Mouse (Mus musculus): ENCODE measurements around the gene Terb1.

Terb1 gene

GRCm38 (mm10) chr8:104448796-104449195 lies 60.9 kb downstream of the Terb1 start:
- no peak for DNase-seq (ENCODE audit: extremely low spot score)

- no peak for DNase-seq (ENCODE audit: extremely low spot score)
These were observed 63.7 kb downstream of the Terb1 start for GRCm38 (mm10) chr8:104446016-104446415.

GRCm38 (mm10) chr8:104445248-104445647 lies 64.5 kb downstream of the Terb1 start:
- no peak for DNase-seq (ENCODE audit: extremely low spot score)

- DNase-seq (ENCODE audit: extremely low spot score): no peak
These were observed 66.5 kb downstream of the Terb1 start for GRCm38 (mm10) chr8:104443125-104443679.

GRCm38 (mm10) chr8:104442299-104443124 lies 67.2 kb downstream of the Terb1 start, which contains the start of gene Dync1li2:
TSS of gene Dync1li2 (minus strand) at chr8:104443047.
- peak; percentile 94 for DNase-seq (ENCODE audit: extremely low spot score)

- no peak for DNase-seq (ENCODE audit: extremely low spot score)
These were observed 68.1 kb downstream of the Terb1 start for GRCm38 (mm10) chr8:104441613-104442012.

GRCm38 (mm10) chr8:104439461-104439860 lies 70.2 kb downstream of the Terb1 start:
- no peak for DNase-seq (ENCODE audit: extremely low spot score)

- DNase-seq (ENCODE audit: extremely low spot score): no peak
These were observed 72.1 kb downstream of the Terb1 start for GRCm38 (mm10) chr8:104437494-104438135.

- DNase-seq (ENCODE audit: extremely low spot score): no peak
These were observed 73.1 kb downstream of the Terb1 start for GRCm38 (mm10) chr8:104436591-104436990.

- no peak for DNase-seq (ENCODE audit: extremely low spot score)
These were observed 73.7 kb downstream of the Terb1 start for GRCm38 (mm10) chr8:104436038-104436437.

GRCm38 (mm10) chr8:104434826-104435354 lies 74.8 kb downstream of the Terb1 start:
- no peak for DNase-seq (ENCODE audit: extremely low spot score)

- no peak for DNase-seq (ENCODE audit: extremely low spot score)
These were observed 75.4 kb downstream of the Terb1 start for GRCm38 (mm10) chr8:104434275-104434674.

- no peak for DNase-seq (ENCODE audit: extremely low spot score)
These were observed 76.4 kb downstream of the Terb1 start for GRCm38 (mm10) chr8:104433191-104433842.

GRCm38 (mm10) chr8:104432656-104433055 lies 77.1 kb downstream of the Terb1 start:
- no peak for DNase-seq (ENCODE audit: extremely low spot score)

GRCm38 (mm10) chr8:104430230-104430629 lies 79.5 kb downstream of the Terb1 start:
- no peak for DNase-seq (ENCODE audit: extremely low spot score)

- DNase-seq (ENCODE audit: extremely low spot score): no peak
These were observed 82.0 kb downstream of the Terb1 start for GRCm38 (mm10) chr8:104427703-104428102.

GRCm38 (mm10) chr8:104422313-104422712 lies 87.4 kb downstream of the Terb1 start:
- DNase-seq (ENCODE audit: extremely low spot score): no peak

GRCm38 (mm10) chr8:104416022-104416421 lies 93.7 kb downstream of the Terb1 start:
- no peak for DNase-seq (ENCODE audit: extremely low spot score)

GRCm38 (mm10) chr8:104414204-104414603 lies 95.5 kb downstream of the Terb1 start:
- no peak for DNase-seq (ENCODE audit: extremely low spot score)

GRCm38 (mm10) chr8:104413770-104414169 lies 95.9 kb downstream of the Terb1 start:
- no peak for DNase-seq (ENCODE audit: extremely low spot score)

- no peak for DNase-seq (ENCODE audit: extremely low spot score)
These were observed 96.7 kb downstream of the Terb1 start for GRCm38 (mm10) chr8:104412805-104413532.

Data from embryo, embryonic 9.5 days (tissue).